Mouse (Mus musculus) heart, postnatal 0 days (tissue): Measurements from ENCODE around the gene Sesn3.

ENCODE experiments used
- CTCF ChIP-seq: IDR thresholded peaks from 2 replicates; pipeline ENCODE4 v1.5.1; 2016; ENCODE audit warnings: antibody characterized with exemption, control low read depth, low read depth
- EP300 ChIP-seq: IDR thresholded peaks from 2 replicates; pipeline ENCODE4 v1.6.1; 2016; ENCODE audit warnings: antibody characterized with exemption, low read depth

GRCm38 (mm10) chr9:14242308-14242707 lies 32.6 kb upstream of the Sesn3 start:
- no peak for TF ChIP-seq CTCF
- TF ChIP-seq EP300 = no peak
